Comparison of ENCODE assay signal across 17 mouse cellular contexts in genomic region chr15:31022497-31022896, GRCm38 (mm10).
"Had no signal": no experiment of that assay in that cellular context is flagged by ENCODE, and none has a peak within 500 bp of the region (broad histone marks: within the 10 kb centered on the region; RNA-seq: fewer than 3 reads in every experiment).

No protein-coding gene starts in this region.

- ATAC-seq: hindbrain, embryonic 16.5 days; inflammation-experienced regulatory T-cells, adult 6 months; intestine, embryonic 15.5 days; intestine, postnatal 0 days had no signal

- DNase-seq: forebrain, postnatal 0 days; gastrocnemius, postnatal 14 days; gastrocnemius, postnatal 36 days; heart, adult 2 months; heart, postnatal 14 days; heart, postnatal 4 days; kidney, adult 18-20 months; kidney, adult 8-10 months; kidney, postnatal 10 days; kidney, postnatal 25 days; kidney, postnatal 4 days; liver; liver, embryonic 13.5 days had no signal
